Mouse (Mus musculus): ENCODE data around the gene P3h3.
A peak's percentile ranks its signal among the peaks of the same experiment; 100 is the strongest.
"Not testable (repeated sequence)": the region's sequence is repeated elsewhere in the genome, so short reads cannot be mapped to it uniquely, and the experiment has no call there.

The P3h3 gene

DNA sequence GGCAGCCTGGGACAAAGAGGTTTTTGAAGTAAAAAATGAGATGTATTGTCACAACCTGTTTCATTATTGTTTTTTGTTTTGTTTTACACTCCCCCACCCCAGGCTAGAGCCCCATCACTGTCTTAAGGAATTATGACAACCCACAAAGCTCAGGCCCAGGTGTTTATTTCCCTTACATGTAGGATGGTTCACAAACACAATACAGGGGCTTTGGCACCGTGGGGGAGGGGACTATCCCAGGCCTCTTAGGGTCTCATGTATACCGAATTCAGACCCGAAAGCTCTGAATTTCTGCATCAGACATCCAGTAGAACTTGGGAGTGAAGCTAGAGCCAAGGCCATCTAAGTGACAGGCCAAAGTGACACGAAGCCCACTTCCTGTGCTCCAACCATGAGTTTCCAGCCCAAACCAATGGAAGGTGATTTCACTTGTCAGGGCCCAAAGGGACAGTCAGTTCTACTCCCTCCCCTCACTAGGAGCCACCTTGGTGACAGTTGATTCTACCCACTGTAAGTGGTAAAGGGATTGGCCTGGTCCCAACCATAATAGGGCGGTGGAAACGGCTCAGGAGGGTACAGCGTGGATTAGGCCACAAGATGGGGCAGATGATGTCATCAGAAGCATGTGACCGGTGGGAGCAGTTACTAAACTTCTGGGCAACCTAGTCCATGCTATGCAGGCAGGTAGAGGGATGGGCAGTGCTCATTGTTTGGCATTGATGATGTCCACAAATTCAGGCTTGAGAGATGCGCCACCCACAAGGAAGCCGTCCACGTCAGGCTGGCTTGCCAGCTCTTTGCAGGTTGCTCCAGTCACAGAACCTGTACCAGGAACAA is 46.8 kb downstream of the P3h3 start:
- not testable (repeated sequence) for DNase-seq (ENCODE audit: extremely low read depth, low read depth, low spot score)

DNA sequence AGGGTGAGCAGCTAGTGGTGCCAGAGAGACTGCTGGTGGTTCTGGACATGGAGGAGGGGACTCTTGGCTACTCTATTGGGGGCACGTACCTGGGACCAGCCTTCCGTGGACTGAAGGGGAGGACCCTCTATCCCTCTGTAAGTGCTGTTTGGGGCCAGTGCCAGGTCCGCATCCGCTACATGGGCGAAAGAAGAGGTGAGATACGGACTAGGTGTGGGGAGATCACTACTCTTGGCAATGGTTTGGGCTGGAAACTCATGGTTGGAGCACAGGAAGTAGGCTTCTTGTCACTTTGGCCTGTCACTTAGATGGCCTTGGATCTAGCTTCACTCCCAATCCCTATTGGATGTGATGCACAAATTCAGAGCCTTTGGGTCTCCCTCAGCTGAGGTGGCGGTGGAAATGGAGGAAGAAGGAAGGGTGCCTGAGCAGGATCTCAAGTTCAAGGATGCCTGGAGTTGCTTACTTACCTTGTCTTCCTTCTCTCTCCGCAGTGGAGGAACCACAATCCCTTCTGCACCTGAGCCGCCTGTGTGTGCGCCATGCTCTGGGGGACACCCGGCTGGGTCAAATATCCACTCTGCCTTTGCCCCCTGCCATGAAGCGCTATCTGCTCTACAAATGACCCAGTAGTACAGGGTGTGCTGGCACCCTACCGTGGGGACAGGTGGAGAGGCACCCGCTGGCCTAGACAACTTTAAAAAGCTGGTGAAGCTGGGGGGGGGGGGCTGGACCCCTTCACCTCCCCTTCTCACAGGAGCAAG is 47.6 kb downstream of the P3h3 start:
- no peak for DNase-seq (ENCODE audit: extremely low read depth, low read depth, low spot score)

DNA sequence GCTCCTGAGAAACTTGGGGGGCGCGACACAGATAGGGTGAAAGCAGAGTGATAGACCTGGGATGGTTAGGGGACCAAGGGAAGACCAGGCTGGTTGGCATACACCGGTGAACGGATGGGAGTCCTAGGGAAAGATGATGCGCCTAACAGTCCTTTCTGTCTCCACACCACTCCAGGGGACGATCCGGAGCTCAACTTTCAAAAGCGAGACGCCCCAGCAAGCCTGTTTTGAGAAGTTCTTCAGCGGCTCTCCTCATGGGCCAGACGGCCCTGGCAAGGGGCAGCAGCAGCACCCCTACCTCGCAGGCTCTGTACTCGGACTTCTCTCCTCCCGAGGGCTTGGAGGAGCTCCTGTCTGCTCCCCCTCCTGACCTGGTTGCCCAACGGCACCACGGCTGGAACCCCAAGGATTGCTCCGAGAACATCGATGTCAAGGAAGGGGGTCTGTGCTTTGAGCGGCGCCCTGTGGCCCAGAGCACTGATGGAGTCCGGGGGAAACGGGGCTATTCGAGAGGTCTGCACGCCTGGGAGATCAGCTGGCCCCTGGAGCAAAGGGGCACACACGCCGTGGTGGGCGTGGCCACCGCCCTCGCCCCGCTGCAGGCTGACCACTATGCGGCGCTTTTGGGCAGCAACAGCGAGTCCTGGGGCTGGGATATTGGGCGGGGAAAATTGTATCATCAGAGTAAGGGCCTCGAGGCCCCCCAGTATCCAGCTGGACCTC is 48.3 kb downstream of the P3h3 start:
- DNase-seq (ENCODE audit: extremely low read depth, low read depth, low spot score): no peak

DNA sequence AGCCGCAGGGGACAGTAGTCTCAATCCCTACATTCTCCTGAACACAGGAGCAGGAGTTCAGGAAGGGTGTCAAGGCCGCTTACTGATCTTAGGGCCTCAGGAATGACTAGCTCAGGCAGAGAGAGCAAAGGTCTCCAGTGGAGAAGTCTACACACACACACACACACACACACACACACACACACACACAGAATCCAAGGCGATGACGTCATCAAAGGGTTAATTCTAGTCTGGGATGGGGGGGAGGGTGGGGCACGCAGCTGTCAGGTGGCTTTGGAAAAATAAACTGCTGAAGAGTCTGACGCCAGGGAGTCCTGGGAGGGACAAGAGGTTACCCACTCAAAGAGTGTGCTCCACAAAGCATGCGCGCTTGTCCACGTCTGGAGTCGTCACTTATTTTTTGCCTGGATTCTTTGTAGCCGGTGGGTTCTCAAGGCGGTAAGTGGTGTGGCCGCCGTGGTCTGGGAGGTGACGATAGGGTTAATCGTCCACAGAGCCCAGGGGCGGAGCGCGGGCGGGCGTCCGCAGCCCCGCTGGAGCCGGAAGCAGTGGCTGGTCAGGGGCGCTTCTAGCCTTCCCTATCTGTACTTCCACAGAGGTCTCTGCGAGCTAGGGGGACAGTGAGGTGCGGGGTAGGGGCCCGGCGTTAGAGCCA is 49.1 kb downstream of the P3h3 start, which contains the start of gene Spsb2:
Gene Spsb2, plus strand, starts transcription at position 304 of the 655 bp plus-strand sequence.
- no peak for DNase-seq (ENCODE audit: extremely low read depth, low read depth, low spot score)

DNA sequence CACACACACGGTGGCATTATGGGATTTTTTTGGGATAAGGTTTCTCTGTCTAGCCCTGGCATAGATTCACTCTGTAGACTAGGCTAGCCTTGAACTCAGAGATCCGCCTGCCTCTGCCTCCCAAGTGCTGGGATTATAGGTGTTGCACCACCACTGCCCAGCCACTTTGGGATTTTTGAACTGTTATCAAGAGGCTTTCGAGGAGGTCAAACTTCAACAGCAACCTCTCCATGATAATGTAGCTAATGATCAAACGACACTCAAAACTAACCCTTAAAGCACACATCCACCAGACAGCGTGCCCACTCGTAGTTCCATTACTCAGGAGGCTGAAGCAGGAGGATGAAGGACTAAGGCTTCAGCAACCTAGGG is 49.6 kb downstream of the P3h3 start:
- DNase-seq (ENCODE audit: extremely low read depth, low read depth, low spot score): no peak

DNA sequence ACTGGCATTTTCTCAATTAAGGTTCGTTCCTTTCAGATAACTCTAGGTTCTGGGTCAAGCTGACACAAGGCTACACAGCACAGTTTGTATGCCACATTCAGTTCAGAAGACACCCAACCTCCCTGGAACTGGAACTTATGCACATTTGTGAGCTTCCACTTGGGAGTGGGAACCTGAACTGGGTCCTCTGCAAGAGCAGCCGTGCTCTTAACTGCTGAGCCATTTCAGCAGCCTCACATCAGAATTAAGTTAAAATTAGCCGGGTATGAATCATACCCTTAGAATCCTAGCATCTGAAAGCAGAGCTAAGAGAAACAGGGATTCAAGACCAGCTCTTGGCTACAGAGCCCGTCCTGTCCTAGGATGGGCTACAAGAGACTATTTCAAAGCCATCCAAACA is 50.2 kb downstream of the P3h3 start:
- no peak for DNase-seq (ENCODE audit: extremely low read depth, low read depth, low spot score)

DNA sequence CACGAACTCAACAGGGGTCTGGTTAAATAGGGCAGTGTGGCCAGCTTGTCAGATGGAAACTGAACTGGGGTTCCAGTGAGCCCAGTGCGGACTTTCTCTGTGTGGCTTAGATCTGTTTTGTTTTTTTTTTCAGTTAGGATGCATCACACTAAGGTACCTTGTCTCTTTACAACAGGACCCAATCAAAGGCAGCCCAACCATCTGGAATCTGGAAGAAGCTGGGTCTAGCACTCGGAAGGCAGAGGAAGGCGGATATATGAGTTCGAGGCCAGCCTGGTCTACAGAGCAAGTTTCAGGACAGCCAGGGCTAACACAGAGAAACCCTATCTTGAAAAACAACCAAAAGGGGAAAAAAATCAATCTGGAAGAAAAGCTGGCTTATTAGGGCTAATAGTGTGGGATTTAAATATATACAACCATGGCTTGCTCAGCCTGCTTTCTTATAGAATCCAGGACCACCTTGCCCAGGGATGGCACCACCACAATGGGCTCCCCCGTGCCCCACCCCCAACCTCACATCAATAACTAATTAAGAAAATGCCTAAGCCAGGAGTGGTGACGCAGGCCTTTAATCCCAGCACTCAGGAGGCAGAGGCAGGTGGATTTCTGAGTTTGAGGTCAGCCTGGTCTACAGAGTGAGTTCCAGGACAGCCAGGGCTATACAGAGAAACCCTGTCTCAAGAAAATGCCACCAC is 51.0 kb downstream of the P3h3 start:
- no peak for DNase-seq (ENCODE audit: extremely low read depth, low read depth, low spot score)

DNA sequence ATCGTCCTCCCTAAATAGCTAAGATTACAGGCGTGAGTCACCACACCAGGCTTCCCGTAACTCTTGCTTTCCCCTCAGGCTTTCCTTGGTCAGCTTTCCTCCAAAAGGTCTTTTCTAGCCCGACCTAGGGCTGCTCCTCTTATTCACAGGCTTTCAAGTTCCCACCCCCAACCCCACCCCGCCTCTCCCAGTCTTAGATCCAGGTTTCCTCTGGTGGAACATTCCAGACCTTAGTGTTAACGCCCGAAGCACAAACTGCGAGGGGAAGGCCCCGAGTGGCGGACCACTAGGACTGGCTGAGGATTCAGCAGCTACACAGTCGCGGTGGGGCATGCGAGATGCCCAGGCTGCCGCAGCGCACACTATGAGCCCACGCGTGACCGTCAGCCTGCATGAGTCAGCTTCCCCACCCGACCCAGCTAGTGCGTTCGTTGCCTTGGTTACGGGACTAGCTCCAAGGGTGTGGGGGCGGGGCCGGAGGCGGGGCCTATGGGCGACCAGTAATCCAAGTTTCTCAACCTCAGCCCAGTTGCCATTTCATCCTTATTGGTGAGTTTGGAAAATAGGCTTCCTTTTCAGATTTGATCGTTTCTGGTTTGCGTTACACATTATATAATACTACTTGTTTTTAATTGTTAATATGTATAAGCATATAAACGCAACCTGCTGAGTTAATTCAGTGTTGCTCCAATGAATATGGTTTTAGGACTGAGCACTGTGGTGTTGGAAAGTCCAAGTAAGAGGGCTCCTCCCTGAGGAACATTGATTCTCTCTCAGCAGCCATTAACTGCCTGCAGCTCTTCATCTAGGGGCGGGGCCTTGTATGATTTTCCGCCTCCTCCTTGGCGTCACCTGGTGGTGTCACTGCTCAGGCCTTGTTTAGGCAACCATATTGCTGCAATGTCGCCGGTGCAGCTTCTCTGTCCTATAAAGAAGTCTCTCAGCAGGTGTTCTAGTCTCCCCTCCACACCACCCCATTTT is 51.9 kb downstream of the P3h3 start:
- DNase-seq (ENCODE audit: extremely low read depth, low read depth, low spot score): peak; percentile 72

DNA sequence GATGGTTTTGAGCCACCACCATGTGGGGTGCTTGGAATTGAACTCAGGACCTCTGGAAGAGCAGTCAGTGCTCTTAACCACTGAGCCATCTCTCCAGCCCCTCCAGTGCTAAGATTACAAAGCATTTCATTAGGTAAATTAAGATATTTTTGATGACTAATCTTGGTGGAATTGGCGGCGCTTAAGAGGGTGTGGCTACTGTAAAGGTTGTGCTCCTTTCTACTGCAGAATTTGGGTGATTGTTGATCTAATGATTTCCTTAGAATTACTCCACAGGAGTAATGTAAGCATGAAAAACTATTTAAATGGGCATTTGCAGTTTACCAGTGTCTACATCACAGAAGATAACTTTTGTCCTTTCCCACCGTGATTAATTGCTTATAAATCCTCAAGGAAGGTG is 53.2 kb downstream of the P3h3 start:
- no peak for DNase-seq (ENCODE audit: extremely low read depth, low read depth, low spot score)

DNA sequence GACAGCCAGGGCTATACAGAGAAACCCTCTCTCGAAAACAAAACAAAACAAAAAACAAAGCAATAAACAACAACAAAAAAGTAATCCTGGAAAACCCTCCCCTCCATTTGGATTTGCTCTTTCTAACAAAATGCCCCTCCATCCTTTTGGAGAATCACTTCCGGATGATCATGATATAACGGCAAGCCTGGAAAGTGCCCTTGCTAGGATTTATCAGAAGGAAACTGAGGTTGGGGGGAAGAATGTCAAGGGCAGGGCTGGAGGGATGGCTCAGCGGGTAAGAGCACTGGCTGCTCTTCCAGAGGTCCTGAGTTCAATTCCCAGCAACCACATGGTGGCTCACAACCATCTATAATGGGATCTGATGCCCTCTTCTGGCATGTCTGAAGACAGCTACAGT is 53.9 kb downstream of the P3h3 start:
- DNase-seq (ENCODE audit: extremely low read depth, low read depth, low spot score): not testable (repeated sequence)

DNA sequence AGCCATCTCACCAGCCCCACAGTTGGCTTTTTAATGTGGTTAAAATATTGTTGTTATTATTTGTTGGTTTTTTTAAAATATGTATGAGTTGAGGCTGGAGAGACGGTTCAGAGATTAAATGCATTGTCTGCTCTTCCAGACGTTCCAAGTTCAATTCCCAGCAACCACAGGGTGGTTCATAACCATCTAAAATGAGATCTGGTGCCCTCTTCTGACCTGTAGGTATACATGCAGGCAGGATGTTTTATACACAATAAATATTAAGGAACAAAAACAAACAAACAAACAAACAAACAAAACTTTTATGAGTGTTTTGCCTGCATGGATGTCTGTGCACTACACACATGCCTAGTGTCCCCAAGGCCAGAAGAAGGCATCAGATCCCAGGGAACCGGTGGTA is 54.5 kb downstream of the P3h3 start:
- DNase-seq (ENCODE audit: extremely low read depth, low read depth, low spot score): no peak

DNA sequence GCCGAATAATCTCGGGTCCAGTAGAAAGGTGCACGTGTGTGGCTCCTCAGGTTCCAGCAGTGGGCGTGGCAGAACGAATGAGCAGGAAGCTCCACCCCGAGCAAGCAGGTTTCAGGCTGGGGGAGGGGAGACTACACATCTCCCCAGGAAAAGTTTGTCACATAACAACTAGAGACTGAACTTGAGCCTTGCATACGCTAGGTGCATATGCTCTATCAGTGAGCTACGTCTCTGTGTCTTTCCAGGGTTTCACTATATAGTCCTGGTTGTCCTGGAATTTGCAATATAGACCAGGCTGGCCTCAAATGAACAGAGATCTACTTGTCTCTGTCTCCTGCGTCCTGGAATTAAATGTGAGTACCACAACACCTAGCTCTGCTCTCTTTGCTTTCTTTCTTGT is 55.2 kb downstream of the P3h3 start:
- DNase-seq (ENCODE audit: extremely low read depth, low read depth, low spot score): not testable (repeated sequence)

DNA sequence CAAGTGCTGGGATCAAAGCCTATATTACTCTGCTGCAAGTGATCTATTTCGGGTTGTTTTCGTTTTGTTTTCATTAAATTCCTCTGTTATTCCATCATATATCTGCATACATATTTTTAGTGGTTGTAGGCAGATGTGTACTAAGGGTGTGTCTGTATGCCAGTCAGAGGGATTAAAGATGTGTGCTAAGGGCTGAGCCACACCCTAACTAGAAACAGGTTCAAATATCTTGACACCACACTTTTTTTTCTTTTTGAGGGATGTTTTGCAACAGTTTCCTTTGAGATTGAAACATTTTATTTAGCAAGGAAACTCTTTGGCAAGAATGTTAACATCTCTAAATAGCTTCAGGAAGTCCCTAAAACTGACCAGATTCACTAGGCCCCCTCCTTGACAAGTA is 61.4 kb downstream of the P3h3 start:
- no peak for DNase-seq (ENCODE audit: extremely low read depth, low read depth, low spot score)

DNA sequence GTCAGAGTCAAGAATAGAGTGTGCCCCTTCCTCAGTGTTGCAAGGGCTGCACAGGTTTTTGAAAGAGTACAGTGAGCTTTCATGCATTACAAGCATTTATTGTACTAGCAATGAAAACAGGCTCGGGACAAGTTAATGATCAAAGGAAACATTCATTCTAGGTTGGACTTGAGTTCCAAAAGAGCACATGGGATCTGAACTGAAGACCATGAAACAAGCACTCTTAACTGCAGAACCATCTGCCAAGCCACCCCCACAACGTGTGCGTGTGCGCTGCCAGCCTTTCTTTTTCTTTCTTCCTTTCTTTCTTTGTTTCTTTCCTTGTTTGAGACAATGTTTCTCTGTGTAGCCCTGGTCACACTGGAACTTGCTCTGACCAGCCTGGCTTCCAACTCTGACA is 61.8 kb downstream of the P3h3 start:
- no peak for DNase-seq (ENCODE audit: extremely low read depth, low read depth, low spot score)

DNA sequence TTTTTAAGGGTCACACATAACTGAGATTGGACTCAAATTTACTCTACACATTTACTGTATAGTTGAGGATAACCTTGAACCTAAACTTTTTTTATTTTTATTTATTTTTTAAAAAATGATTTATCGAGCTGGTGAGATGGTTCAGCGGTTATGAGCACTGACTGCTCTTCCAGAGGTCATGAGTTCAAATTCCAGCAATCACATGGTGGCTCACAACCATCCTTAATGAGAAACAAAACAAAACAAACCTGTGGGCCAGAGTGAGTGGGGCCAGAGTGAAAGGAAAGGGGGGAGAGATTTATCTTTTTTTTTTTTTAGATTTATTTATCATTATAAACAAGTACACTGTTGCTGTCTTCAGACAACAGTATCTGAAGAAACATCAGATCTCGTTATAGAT is 65.6 kb downstream of the P3h3 start:
- DNase-seq (ENCODE audit: extremely low read depth, low read depth, low spot score): no peak

Data from fat pad, adult 2 months (tissue).